Mouse (Mus musculus) kidney, embryonic 16.5 days (tissue): ENCODE data around the gene Vps37c. TPM values are rescaled to one million over a fixed set of nuclear protein-coding genes. Genes with fewer than 3 reads are reported as not detected.

ENCODE experiments used
- ATAC-seq: fragments of 200-750 bp; cut with Nextera tagmentation; 2 replicates; pipeline ENCODE4 v1.8.0; 2017; ENCODE audit warnings: moderate TSS enrichment; ENCODE audit not compliant: low FRiP score, low TSS enrichment
- H3K27ac ChIP-seq: fragments of 300-500 bp; sonication (generic); 2 replicates; pipeline ENCODE4 v1.5.1; 2014; ENCODE audit warnings: low read length
- H3K27me3 ChIP-seq: fragments of 300-500 bp; sonication (generic); 2 replicates; pipeline ENCODE4 v1.6.1; 2014; ENCODE audit warnings: low read length, control low read depth, mixed read lengths; ENCODE audit not compliant: insufficient read depth
- H3K36me3 ChIP-seq: fragments of 300-500 bp; sonication (generic); 2 replicates; pipeline ENCODE4 v1.6.1; 2014; ENCODE audit warnings: low read length, control low read depth, mixed read lengths; ENCODE audit not compliant: insufficient read depth
- H3K4me1 ChIP-seq: fragments of 300-500 bp; sonication (generic); 2 replicates; pipeline ENCODE4 v1.6.1; 2014; ENCODE audit warnings: low read length, control low read depth, mixed read lengths; ENCODE audit not compliant: insufficient read depth
- H3K4me2 ChIP-seq: fragments of 300-500 bp; sonication (generic); replicated peaks from 2 replicates; pipeline ENCODE4 v1.6.1; 2014; ENCODE audit warnings: low read depth, low read length
- H3K4me3 ChIP-seq: fragments of 300-500 bp; sonication (generic); 2 replicates; pipeline ENCODE4 v1.5.1; 2014; ENCODE audit warnings: mild to moderate bottlenecking, low read length
- H3K9ac ChIP-seq: fragments of 300-500 bp; sonication (generic); replicated peaks from 2 replicates; pipeline ENCODE4 v1.6.1; 2014; ENCODE audit warnings: low read length
- H3K9me3 ChIP-seq: fragments of 300-500 bp; sonication (generic); 2 replicates; pipeline ENCODE4 v1.6.1; 2016; ENCODE audit warnings: low read length, control low read depth
- WGBS: fragments of 180-500 bp; shearing (Covaris S2); extraction: QIAGEN DNeasy Blood & Tissue Kit; methylation state at CpG from one replicate; pipeline ENCODE4 v1.1.7; 2014; 5-methylcytosine and 5-hydroxymethylcytosine counted together
- polyA plus RNA-seq: library from polyadenylated mRNA; unstranded; fragments of >200 nt; fragmentation: Nextera tagmentation; extraction: Ambion mirVana; gene quantifications from 2 replicates; pipeline ENCODE4 v1.2.1, GENCODE M21; 2015

The Vps37c gene
- polyA plus RNA-seq = 36.2 and 37.6 TPM in 2 replicates

GRCm38 (mm10) chr19:10688537-10689352, at the start of gene Vps37c:
Vps37c (plus strand) TSS chr19:10688735.
- H3K9me3 ChIP-seq = no peaks in the 10 kb centered on the region
- H3K36me3 ChIP-seq = no peaks in the 10 kb centered on the region
- H3K4me1 ChIP-seq = peaks cover 25% of the 10 kb centered on the region
- no peaks in the 10 kb centered on the region for H3K27me3 ChIP-seq
- peak within 1 kb of the TSS; percentile 95 for H3K27ac ChIP-seq
- ATAC-seq = peak; percentile 93
- under 1% methylated on average over 68 of the region's 74 CpGs for WGBS
- peak within 1 kb of the TSS; percentile 72 for H3K4me2 ChIP-seq
- H3K9ac ChIP-seq = peak within 1 kb of the TSS; percentile 85
- peak within 1 kb of the TSS; percentile 80 for H3K4me3 ChIP-seq

- 3% methylated on average over 5 of the region's 5 CpGs for WGBS
- no peak for ATAC-seq
These were observed 48.5 kb upstream of the Vps37c start for GRCm38 (mm10) chr19:10640080-10640479.

GRCm38 (mm10) chr19:10640589-10641378, 47.8 kb upstream of the Vps37c start:
- peak; percentile 43; the same call in 1 of the 2 replicates for ATAC-seq

More at GRCm38 (mm10) chr19:10640080-10640479, 48.5 kb upstream of the Vps37c start:
- Histone ChIP-seq H3K27ac (no peak overlapping the region), H3K9ac (0 out of 2 replicates have a peak overlapping the region, but pooled peaks have one; percentile 31), H3K36me3 (no peaks in the 10 kb centered on the region), H3K27me3 (no peaks in the 10 kb centered on the region; the same call in 1 of the 2 replicates), H3K4me3 (no peak overlapping the region), H3K9me3 (no peaks in the 10 kb centered on the region), H3K4me1 (peaks cover 3% of the 10 kb centered on the region), H3K4me2 (peak overlapping the region; percentile 34)

GRCm38 (mm10) chr19:10645616-10646015, 42.9 kb upstream of the Vps37c start:
- Histone ChIP-seq H3K4me2 (no peak overlapping the region), H3K27me3 (no peaks in the 10 kb centered on the region), H3K4me3 (no peak overlapping the region), H3K9me3 (no peaks in the 10 kb centered on the region), H3K4me1 (no peaks in the 10 kb centered on the region), H3K9ac (no peak overlapping the region), H3K36me3 (no peaks in the 10 kb centered on the region), H3K27ac (no peak overlapping the region)
- ATAC-seq = no peak
- WGBS = 87% methylated on average over 2 of the region's 2 CpGs

More at GRCm38 (mm10) chr19:10640589-10641378, 47.8 kb upstream of the Vps37c start:
- Histone ChIP-seq H3K4me3 (no peak overlapping the region), H3K27ac (no peak overlapping the region), H3K36me3 (no peaks in the 10 kb centered on the region), H3K9me3 (no peaks in the 10 kb centered on the region), H3K27me3 (no peaks in the 10 kb centered on the region), H3K4me2 (peak overlapping the region; percentile 34), H3K9ac (no peak overlapping the region), H3K4me1 (no peaks in the 10 kb centered on the region)
- 39% methylated on average over 13 of the region's 13 CpGs for WGBS

GRCm38 (mm10) chr19:10648156-10648555, 40.4 kb upstream of the Vps37c start:
- WGBS = 63% methylated on average over 8 of the region's 8 CpGs
- no peak for ATAC-seq
- H3K9ac ChIP-seq = no peak overlapping the region
- H3K4me2 ChIP-seq = no peak overlapping the region
- no peaks in the 10 kb centered on the region for H3K36me3 ChIP-seq
- no peaks in the 10 kb centered on the region for H3K4me1 ChIP-seq
- no peaks in the 10 kb centered on the region for H3K27me3 ChIP-seq
- H3K4me3 ChIP-seq = no peak overlapping the region
- H3K9me3 ChIP-seq = no peaks in the 10 kb centered on the region
- H3K27ac ChIP-seq = no peak overlapping the region

- Histone ChIP-seq H3K9me3 (no peaks in the 10 kb centered on the region), H3K36me3 (no peaks in the 10 kb centered on the region), H3K4me2 (no peak overlapping the region), H3K9ac (no peak overlapping the region; the same call in 1 of the 2 replicates), H3K27ac (no peak overlapping the region), H3K4me3 (no peak overlapping the region), H3K27me3 (no peaks in the 10 kb centered on the region), H3K4me1 (no peaks in the 10 kb centered on the region)
- 28% methylated on average over 3 of the region's 3 CpGs for WGBS
- no peak for ATAC-seq
These were observed 32.5 kb upstream of the Vps37c start for GRCm38 (mm10) chr19:10656058-10656457.

- Histone ChIP-seq H3K4me2 (no peak overlapping the region), H3K27me3 (no peaks in the 10 kb centered on the region), H3K4me1 (no peaks in the 10 kb centered on the region), H3K4me3 (no peak overlapping the region), H3K36me3 (no peaks in the 10 kb centered on the region), H3K27ac (no peak overlapping the region), H3K9me3 (no peaks in the 10 kb centered on the region), H3K9ac (no peak overlapping the region)
- 84% methylated on average over 5 of the region's 5 CpGs for WGBS
- no peak for ATAC-seq
These were observed 30.8 kb upstream of the Vps37c start for GRCm38 (mm10) chr19:10657742-10658141.

- Histone ChIP-seq H3K4me1 (no peaks in the 10 kb centered on the region), H3K36me3 (no peaks in the 10 kb centered on the region), H3K27me3 (no peaks in the 10 kb centered on the region), H3K4me2 (no peak overlapping the region), H3K9ac (no peak overlapping the region), H3K9me3 (no peaks in the 10 kb centered on the region), H3K4me3 (no peak overlapping the region), H3K27ac (no peak overlapping the region)
- 75% methylated on average over 2 of the region's 2 CpGs for WGBS
- ATAC-seq = no peak
These were observed 30.1 kb upstream of the Vps37c start for GRCm38 (mm10) chr19:10658406-10658805.

GRCm38 (mm10) chr19:10661373-10661772, 27.2 kb upstream of the Vps37c start:
- ATAC-seq = no peak
- Histone ChIP-seq H3K9ac (no peak overlapping the region), H3K27me3 (no peaks in the 10 kb centered on the region), H3K9me3 (no peaks in the 10 kb centered on the region), H3K4me3 (no peak overlapping the region), H3K27ac (no peak overlapping the region), H3K4me2 (no peak overlapping the region), H3K4me1 (no peaks in the 10 kb centered on the region), H3K36me3 (no peaks in the 10 kb centered on the region)
- 79% methylated on average over 5 of the region's 5 CpGs for WGBS
